Mouse (Mus musculus) heart, embryonic 12.5 days (tissue): ENCODE measurements at regions not wholly inside any gene's neighbourhood (a gene's known extent, or its start where the extent isn't known, plus 50 kb on each side); places are given as distances from the start of the nearest gene placed in this dataset.

Experiments
- ATAC-seq: fragments of 200-750 bp; cut with Nextera tagmentation; 2 replicates; pipeline ENCODE4 v1.8.0; 2017; ENCODE audit warnings: moderate TSS enrichment, moderate library complexity; ENCODE audit not compliant: insufficient number of reproducible peaks, low FRiP score
- H3K27ac ChIP-seq: fragments of 300-500 bp; sonication (generic); 2 replicates; pipeline ENCODE4 v1.5.1; 2016; ENCODE audit warnings: mild to moderate bottlenecking, moderate library complexity; ENCODE audit not compliant: poor library complexity, severe bottlenecking
- H3K27me3 ChIP-seq: fragments of 300-500 bp; sonication (generic); replicated peaks from 2 replicates; pipeline ENCODE4 v1.6.1; 2016; ENCODE audit warnings: mild to moderate bottlenecking, moderate library complexity
- H3K36me3 ChIP-seq: fragments of 300-500 bp; sonication (generic); 2 replicates; pipeline ENCODE4 v1.6.1; 2016; ENCODE audit warnings: mild to moderate bottlenecking, moderate library complexity
- H3K4me1 ChIP-seq: fragments of 300-500 bp; sonication (generic); replicated peaks from 2 replicates; pipeline ENCODE4 v1.6.1; 2016; ENCODE audit warnings: mild to moderate bottlenecking
- H3K4me2 ChIP-seq: fragments of 300-500 bp; sonication (generic); 2 replicates; pipeline ENCODE4 v1.6.1; 2016; ENCODE audit warnings: mild to moderate bottlenecking, moderate library complexity
- H3K4me3 ChIP-seq: fragments of 300-500 bp; sonication (generic); 2 replicates; pipeline ENCODE4 v1.5.1; 2016; ENCODE audit warnings: mild to moderate bottlenecking
- H3K9ac ChIP-seq: fragments of 300-500 bp; sonication (generic); 2 replicates; pipeline ENCODE4 v1.6.1; 2016; ENCODE audit warnings: mild to moderate bottlenecking, moderate library complexity
- H3K9me3 ChIP-seq: fragments of 300-500 bp; sonication (generic); replicated peaks from 2 replicates; pipeline ENCODE4 v1.6.1; 2016; ENCODE audit warnings: mild to moderate bottlenecking, moderate library complexity
- WGBS: fragments of 180-500 bp; shearing (Covaris S2); methylation state at CpG from one replicate; pipeline ENCODE4 v1.1.7; 2016; 5-methylcytosine and 5-hydroxymethylcytosine counted together

DNA sequence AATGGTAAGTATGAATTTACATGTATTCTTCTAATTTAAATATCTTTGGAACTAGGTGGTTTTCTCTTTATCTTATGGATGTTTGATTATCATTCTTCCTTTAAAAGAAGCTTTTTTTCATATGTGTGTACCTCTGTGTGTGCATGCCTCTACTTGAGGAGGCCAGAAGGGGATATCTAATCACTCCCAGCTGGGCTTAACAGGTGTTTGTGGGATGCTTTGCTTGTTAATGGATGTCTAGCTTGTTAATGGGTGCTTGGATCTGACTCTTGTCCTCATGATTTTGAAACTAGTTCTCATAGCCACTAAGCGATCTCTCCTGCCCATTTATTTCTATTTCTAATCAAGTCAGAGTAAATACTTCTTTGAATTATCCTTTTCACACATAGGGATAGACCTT, 408.8 kb upstream of the Meis1 start:
- Histone ChIP-seq H3K9ac (no peak overlapping the region), H3K4me2 (no peak overlapping the region), H3K4me3 (no peak overlapping the region), H3K36me3 (no peaks in the 10 kb centered on the region), H3K4me1 (no peaks in the 10 kb centered on the region), H3K27me3 (no peaks in the 10 kb centered on the region), H3K9me3 (no peaks in the 10 kb centered on the region), H3K27ac (no peak overlapping the region)
- ATAC-seq = no peak
- 90% methylated on average over 1 of the region's 1 CpGs for WGBS

DNA sequence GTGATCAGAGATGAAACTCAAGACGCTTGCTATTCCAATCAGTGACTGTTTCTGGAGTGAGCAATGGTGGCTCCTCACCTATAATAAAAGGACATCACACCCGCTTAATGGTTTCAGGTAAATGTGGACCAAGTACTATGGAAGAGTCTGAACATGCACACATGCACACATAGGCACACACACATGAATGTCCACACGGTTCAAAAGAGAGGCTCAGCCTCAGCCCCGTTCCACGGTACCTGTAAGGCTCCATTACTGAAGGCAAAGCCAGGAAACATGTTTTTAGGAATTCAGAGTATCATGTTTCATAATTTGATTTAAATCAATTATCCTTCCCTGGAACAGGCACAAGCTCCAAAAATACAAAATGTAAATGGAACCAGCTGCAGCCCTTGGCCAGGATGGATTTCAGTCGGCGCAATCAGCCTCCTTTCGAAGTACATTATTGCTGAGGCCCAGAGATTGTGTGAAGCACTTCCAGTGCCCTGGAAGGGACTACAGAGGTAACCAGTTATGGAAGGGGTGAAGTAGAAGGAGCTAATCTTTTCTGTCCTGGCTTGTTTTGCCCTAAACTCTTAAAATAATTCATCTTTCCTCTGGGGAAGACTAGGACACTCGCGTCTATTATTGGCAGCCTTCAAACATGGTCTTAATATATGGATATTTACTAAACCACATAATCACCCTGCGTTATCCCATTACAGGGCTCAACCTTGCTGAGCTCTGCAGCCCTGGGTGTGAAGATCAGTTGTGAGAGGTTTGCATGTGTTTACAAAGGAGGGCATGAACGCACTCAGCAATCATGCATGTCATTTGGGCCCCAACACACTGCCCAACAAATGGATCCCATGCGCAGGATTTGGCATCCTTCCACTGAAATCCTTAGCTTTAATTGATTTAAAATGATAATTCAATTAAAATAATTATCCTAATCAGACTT, 415.2 kb upstream of the Meis1 start:
- H3K27ac ChIP-seq = no peak overlapping the region
- WGBS = 85% methylated on average over 13 of the region's 13 CpGs
- H3K27me3 ChIP-seq = no peaks in the 10 kb centered on the region
- H3K4me2 ChIP-seq = no peak overlapping the region
- no peak for ATAC-seq
- H3K9ac ChIP-seq = no peak overlapping the region
- H3K9me3 ChIP-seq = no peaks in the 10 kb centered on the region
- H3K4me1 ChIP-seq = no peaks in the 10 kb centered on the region
- H3K36me3 ChIP-seq = no peaks in the 10 kb centered on the region
- H3K4me3 ChIP-seq = no peak overlapping the region

- Histone ChIP-seq H3K36me3 (no peaks in the 10 kb centered on the region), H3K4me1 (no peaks in the 10 kb centered on the region), H3K4me2 (no peak overlapping the region), H3K9me3 (no peaks in the 10 kb centered on the region), H3K27ac (no peak overlapping the region), H3K27me3 (no peaks in the 10 kb centered on the region), H3K9ac (no peak overlapping the region), H3K4me3 (no peak overlapping the region)
- ATAC-seq = no peak
- 75% methylated on average over 5 of the region's 5 CpGs for WGBS
Observed at GRCm38 (mm10) chr11:19438385-19438784, 419.6 kb upstream of the Meis1 start.

GRCm38 (mm10) chr11:19441936-19442335, 423.2 kb upstream of the Meis1 start:
- no peaks in the 10 kb centered on the region for H3K4me1 ChIP-seq
- 85% methylated on average over 4 of the region's 4 CpGs for WGBS
- no peaks in the 10 kb centered on the region for H3K36me3 ChIP-seq

DNA sequence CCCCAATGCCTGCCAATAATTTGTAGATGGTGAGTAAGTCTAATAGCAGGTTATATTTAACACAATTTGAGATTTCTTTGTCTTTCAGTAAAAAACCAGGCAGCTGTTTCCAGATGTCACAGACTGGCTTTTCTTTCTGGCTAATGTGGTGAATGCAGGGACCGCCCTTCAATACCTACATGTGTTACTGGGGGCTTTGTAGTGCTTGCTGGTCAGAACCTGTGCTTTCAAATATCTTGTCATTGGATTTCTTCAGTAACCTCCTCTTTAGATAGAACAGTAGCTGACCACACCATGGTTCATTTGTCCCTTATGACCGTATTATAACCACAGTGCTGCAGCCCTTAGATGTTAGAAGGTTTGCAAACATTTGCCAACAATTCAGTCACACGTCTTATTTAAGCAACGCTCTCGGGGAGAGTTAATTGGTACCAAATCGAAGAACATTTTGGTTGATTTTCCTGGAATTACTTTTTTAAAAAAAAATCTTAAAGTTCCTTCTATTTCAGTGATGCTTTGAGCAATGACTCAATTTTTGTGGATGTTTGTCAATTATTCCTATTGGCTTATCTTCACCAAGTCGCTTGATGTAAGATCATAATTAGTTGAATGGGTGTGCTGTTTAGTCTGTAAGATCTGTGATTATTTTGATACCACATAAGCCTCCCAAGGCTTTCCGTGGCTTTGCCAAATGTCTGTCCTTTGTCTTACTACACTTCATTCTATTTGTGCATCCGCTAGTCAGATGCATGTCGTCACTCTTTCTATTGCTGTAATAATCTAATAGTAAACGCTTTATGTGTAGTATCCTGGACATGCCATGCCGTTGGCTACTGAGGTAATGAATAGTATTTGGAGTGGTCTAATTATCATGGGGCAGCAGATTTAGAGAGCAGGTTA, 436.9 kb upstream of the Meis1 start:
- H3K27ac ChIP-seq = no peak overlapping the region
- no peaks in the 10 kb centered on the region for H3K9me3 ChIP-seq
- no peak for ATAC-seq
- 81% methylated on average over 12 of the region's 12 CpGs for WGBS
- no peak overlapping the region for H3K9ac ChIP-seq
- no peaks in the 10 kb centered on the region for H3K4me1 ChIP-seq
- no peaks in the 10 kb centered on the region for H3K27me3 ChIP-seq
- no peak overlapping the region for H3K4me2 ChIP-seq
- no peaks in the 10 kb centered on the region for H3K36me3 ChIP-seq
- H3K4me3 ChIP-seq = no peak overlapping the region

More at GRCm38 (mm10) chr11:19441936-19442335, 423.2 kb upstream of the Meis1 start:
- no peak overlapping the region for H3K4me2 ChIP-seq
- H3K27ac ChIP-seq = no peak overlapping the region
- H3K9ac ChIP-seq = no peak overlapping the region
- no peak for ATAC-seq
- H3K9me3 ChIP-seq = no peaks in the 10 kb centered on the region
- H3K4me3 ChIP-seq = no peak overlapping the region
- no peaks in the 10 kb centered on the region for H3K27me3 ChIP-seq

DNA sequence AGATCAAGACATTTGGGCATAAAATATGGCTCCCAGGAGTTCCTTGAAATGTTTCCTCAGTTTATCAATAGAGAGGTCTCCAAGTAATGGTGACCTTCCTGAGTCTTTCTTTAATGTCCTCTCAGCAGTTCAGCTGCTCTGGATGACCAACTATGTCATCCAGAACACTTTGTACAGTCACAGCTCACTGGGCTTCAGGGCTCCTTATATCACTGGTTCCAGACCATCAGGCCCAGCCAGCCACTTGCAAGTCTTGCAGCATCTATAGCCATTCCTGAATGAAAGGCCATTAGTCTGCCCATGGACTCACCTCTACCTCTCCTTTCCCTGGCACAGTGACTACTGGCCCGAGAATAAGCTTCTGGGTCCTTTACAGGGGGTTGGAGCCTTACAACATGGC, 437.8 kb upstream of the Meis1 start:
- no peaks in the 10 kb centered on the region for H3K4me1 ChIP-seq

GRCm38 (mm10) chr11:19463730-19464358, 445.1 kb upstream of the Meis1 start:
- H3K27ac ChIP-seq = no peak overlapping the region
- H3K9me3 ChIP-seq = no peaks in the 10 kb centered on the region
- no peak overlapping the region for H3K4me2 ChIP-seq
- no peaks in the 10 kb centered on the region for H3K27me3 ChIP-seq
- H3K36me3 ChIP-seq = no peaks in the 10 kb centered on the region
- no peak for ATAC-seq
- WGBS = 73% methylated on average over 6 of the region's 6 CpGs
- H3K4me3 ChIP-seq = no peak overlapping the region
- H3K4me1 ChIP-seq = no peaks in the 10 kb centered on the region
- H3K9ac ChIP-seq = no peak overlapping the region

More for the DNA sequence above, 437.8 kb upstream of the Meis1 start:
- Histone ChIP-seq H3K36me3 (no peaks in the 10 kb centered on the region), H3K4me3 (no peak overlapping the region), H3K27me3 (no peaks in the 10 kb centered on the region), H3K9me3 (no peaks in the 10 kb centered on the region), H3K9ac (no peak overlapping the region), H3K4me2 (no peak overlapping the region), H3K27ac (no peak overlapping the region)
- WGBS = 54% methylated on average over 1 of the region's 1 CpGs
- ATAC-seq = no peak

DNA sequence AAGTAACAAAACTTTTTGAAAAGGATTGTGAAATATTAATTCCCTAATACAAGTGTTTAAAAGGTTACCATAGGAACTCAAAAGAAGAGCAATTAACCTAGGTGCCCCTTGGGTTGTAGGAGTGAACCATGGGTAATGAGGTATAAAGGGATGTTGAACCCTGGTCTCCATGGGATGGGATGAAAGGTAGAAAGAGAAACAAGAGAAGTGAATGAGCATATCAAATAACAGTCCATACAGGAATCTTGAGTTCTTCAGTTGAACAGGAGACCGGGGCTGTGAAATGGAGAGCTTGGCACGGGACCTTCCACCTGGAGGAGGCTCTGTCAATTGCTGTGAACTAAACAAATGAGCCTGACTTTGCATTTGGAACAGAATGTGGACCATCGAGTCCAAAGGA, 449.6 kb upstream of the Meis1 start:
- Histone ChIP-seq H3K4me1 (no peaks in the 10 kb centered on the region), H3K36me3 (no peaks in the 10 kb centered on the region), H3K9me3 (no peaks in the 10 kb centered on the region), H3K4me3 (no peak overlapping the region), H3K4me2 (no peak overlapping the region), H3K27ac (no peak overlapping the region), H3K27me3 (no peaks in the 10 kb centered on the region), H3K9ac (no peak overlapping the region)
- ATAC-seq = no peak
- WGBS = 82% methylated on average over 3 of the region's 3 CpGs

DNA sequence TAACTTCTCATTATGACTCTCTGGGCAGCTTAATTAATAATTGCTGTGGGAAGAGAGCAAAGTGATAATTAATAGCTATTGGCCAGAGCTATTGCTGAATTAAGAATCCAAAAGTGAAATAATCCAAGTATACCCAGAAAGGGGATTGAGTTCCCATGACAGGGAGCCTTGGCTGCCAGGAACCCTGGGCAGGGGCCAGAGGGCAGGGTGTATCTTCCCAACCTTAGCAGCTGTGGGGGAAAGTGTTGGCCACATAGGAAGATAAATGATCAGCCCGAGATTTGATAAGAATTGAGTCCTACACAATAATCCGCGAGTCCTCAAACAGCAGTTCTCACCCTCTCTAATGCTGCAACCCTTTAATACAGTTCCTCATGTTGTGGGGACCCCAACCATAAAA, 450.0 kb upstream of the Meis1 start:
- Histone ChIP-seq H3K9ac (no peak overlapping the region), H3K4me3 (no peak overlapping the region), H3K4me2 (no peak overlapping the region), H3K27ac (no peak overlapping the region), H3K4me1 (no peaks in the 10 kb centered on the region), H3K9me3 (no peaks in the 10 kb centered on the region), H3K36me3 (no peaks in the 10 kb centered on the region), H3K27me3 (no peaks in the 10 kb centered on the region)
- 74% methylated on average over 3 of the region's 3 CpGs for whole genome bisulfite sequencing
- no peak for ATAC-seq

DNA sequence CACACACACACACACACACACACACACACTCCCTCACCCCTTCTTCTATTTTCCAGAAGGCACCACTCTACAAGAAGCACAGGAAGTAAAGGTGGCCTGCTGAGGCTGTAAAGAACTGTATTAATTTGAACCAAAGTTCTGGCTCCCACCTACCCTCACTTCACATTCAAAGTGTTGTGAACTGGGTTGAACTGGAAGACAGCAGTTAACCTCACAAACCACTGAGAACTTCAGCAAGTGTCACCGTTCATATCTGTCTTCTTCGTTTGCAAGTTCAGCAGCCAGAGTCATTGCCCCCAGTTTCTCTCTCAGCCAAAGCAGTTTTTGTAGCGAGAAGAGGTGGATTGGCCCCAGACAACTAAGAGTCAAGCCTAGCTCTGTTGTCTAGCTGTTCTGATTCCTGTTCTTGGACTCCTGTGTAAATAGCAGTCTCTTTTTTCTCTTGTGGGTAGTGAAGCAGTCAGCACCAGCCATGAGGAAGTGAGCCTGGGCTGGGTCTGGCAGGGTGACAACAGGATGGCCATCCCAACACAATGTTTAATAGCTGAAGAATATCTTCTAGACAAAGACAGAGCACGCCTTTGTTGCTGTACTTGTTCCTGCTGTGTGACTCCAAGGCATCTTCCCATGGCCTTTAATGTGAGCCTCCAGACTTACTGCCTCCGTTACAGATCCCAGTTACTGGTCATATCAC, 452.0 kb upstream of the Meis1 start:
- no peaks in the 10 kb centered on the region for H3K36me3 ChIP-seq
- H3K4me1 ChIP-seq = no peaks in the 10 kb centered on the region
- 76% methylated on average over 5 of the region's 5 CpGs for WGBS
- no peaks in the 10 kb centered on the region for H3K9me3 ChIP-seq
- H3K9ac ChIP-seq = no peak overlapping the region
- no peak overlapping the region for H3K27ac ChIP-seq
- no peak overlapping the region for H3K4me2 ChIP-seq
- no peaks in the 10 kb centered on the region for H3K27me3 ChIP-seq
- H3K4me3 ChIP-seq = no peak overlapping the region
- no peak for ATAC-seq
